Mouse (Mus musculus) erythroblast, embryonic 14.5 days (primary cell): Measurements from ENCODE around the gene Pcna.

Source experiments
- GATA1 ChIP-seq: IDR thresholded peaks from 2 replicates; pipeline ENCODE4 v1.6.1; 2012; ENCODE audit warnings: low read length, inconsistent platforms, mixed read lengths
- TAL1 ChIP-seq: IDR thresholded peaks from 3 replicates; pipeline ENCODE4 v1.6.1; 2012; ENCODE audit warnings: low read length, inconsistent platforms, mixed read lengths

DNA sequence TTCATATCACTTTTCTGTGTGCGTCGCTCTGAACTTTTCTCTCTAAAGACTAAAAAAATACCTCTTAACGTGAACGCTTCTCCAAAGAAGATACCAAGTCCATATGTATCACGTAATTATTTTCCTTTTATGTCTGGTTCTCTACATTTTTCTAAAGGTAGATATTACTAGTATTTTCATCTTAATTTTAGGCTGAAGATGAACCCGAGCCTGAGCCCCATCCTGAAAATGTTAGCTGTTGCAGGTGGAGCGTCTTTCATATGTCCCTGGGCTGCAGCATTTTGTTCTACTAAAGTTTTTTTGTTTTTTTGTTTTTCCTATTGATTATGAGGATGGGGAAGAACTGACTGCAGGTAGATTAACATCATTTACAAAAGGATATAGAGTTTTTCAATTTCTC, 489 bp upstream of the Pcna start:
- TF ChIP-seq GATA1, result no peak
- no peak for TF ChIP-seq TAL1
